Mouse (Mus musculus) testis, postnatal 10 days (tissue): ENCODE results near the gene B3galnt1.
"Not testable (repeated sequence)": the region's sequence is repeated elsewhere in the genome, so short reads cannot be mapped to it uniquely, and the experiment has no call there.

Source experiments
- DNase-seq: peaks from one replicate; pipeline ENCODE4 v3.0.0; 2021; ENCODE audit warnings: low spot score

The B3galnt1 gene

GRCm38 (mm10) chr3:69598261-69599165 is at the start of gene B3galnt1:
TSS of gene B3galnt1 (minus strand) at chr3:69598960.
- peak; percentile 73 for DNase-seq

- DNase-seq, result no peak
These were observed 35.8 kb upstream of the B3galnt1 start for GRCm38 (mm10) chr3:69634521-69634920.

- no peak for DNase-seq
These were observed 35.1 kb upstream of the B3galnt1 start for GRCm38 (mm10) chr3:69633706-69634420.

- DNase-seq, result no peak
These were observed 28.3 kb upstream of the B3galnt1 start for GRCm38 (mm10) chr3:69626963-69627590.

- DNase-seq, result no peak
These were observed 27.6 kb upstream of the B3galnt1 start for GRCm38 (mm10) chr3:69626213-69626962.

- no peak for DNase-seq
These were observed 25.4 kb upstream of the B3galnt1 start for GRCm38 (mm10) chr3:69624182-69624581.

- no peak for DNase-seq
These were observed 9.1 kb upstream of the B3galnt1 start for GRCm38 (mm10) chr3:69607909-69608308.

GRCm38 (mm10) chr3:69607468-69607867 is 8.7 kb upstream of the B3galnt1 start:
- DNase-seq, result no peak

DNA sequence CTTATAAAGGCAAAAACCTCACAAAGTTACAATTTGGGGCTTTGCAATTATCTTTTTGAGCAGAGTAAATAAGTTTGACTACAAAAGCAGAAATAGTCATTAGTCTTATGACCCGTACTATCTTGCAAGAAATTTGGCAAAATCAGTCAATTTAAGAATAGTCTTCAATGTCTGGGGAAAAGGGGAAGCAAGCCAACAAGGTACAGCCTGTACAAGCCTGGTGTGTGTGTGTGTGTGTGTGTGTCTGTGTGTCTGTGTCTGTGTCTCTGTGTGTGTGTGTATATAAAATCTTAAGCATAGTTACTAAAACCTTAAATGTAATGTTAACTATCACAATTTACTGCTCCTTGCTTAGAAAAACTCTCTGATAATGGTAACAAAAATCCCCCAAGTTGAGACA is 8.2 kb upstream of the B3galnt1 start:
- DNase-seq, result no peak

- DNase-seq, result peak; percentile 54
These were observed 373 bp upstream of the B3galnt1 start for GRCm38 (mm10) chr3:69599166-69599500.

GRCm38 (mm10) chr3:69597816-69598215 is 944 bp downstream of the B3galnt1 start:
- DNase-seq, result no peak

GRCm38 (mm10) chr3:69597211-69597610 is 1.5 kb downstream of the B3galnt1 start:
- DNase-seq, result no peak

DNA sequence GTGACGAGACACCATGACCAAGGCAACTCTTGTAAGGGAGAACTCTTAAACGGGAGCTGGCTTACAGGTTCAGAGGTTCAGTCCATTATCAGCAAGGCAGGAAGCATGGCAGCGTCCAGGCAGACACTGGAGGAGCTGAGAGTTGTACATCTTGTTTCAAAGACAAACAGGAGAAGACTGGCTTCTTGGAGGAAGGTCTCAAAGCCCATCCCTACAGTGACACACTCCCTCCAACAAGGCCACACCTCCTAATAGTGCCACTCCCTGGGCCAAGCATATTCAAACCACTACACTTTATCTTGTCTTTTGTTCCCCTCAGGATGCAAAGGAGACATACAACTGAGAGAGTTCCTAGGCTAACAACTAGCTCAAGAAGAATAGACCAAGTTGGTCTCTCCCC is 2.6 kb downstream of the B3galnt1 start:
- no peak for DNase-seq

GRCm38 (mm10) chr3:69594071-69594470 is 4.7 kb downstream of the B3galnt1 start:
- no peak for DNase-seq

- no peak for DNase-seq
These were observed 5.3 kb downstream of the B3galnt1 start for GRCm38 (mm10) chr3:69593426-69593825.

DNA sequence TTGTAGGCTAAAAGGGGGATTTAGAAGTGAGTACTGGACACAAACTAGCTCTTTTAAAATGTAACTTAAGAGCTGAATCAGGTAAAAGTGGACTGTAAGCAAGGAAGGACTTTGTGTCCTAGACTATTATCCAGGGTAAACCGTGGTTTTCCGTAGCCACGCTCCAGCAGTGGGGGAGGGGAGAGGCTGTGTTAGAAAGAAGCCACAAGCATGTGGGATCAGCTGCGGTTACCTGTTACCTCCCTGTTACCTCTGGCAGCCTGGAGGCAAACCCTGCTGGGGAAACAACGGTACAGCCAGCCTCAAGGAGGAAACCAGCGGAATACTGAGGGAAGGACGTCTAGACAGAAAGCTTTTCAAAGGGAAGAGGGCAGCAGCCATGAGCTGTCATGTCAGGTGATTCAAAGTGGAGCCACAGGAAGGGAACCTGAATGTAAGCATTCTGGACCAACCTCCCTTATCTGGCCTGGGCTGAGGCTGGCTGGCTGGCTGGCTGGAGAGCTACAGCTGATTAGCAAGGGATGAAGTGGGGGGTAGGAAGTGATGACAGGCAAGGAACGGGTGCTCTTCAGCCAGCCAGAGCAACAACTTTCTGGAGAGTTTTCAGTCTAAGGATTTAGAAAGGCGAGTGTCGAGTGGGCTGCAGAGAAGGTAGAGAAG is 10.5 kb downstream of the B3galnt1 start:
- no peak for DNase-seq

- no peak for DNase-seq
These were observed 15.0 kb downstream of the B3galnt1 start for GRCm38 (mm10) chr3:69583798-69584197.

- no peak for DNase-seq
These were observed 20.0 kb downstream of the B3galnt1 start for GRCm38 (mm10) chr3:69578791-69579190.

- no peak for DNase-seq
These were observed 22.0 kb downstream of the B3galnt1 start for GRCm38 (mm10) chr3:69576715-69577114.

GRCm38 (mm10) chr3:69575577-69575976 is 23.2 kb downstream of the B3galnt1 start:
- DNase-seq, result no peak

- no peak for DNase-seq
These were observed 26.2 kb downstream of the B3galnt1 start for GRCm38 (mm10) chr3:69572561-69572960.

- not testable (repeated sequence) for DNase-seq
These were observed 33.2 kb downstream of the B3galnt1 start for GRCm38 (mm10) chr3:69565586-69565985.
